Comparison of ENCODE assay signal across 14 mouse cellular contexts in the genomic region with DNA sequence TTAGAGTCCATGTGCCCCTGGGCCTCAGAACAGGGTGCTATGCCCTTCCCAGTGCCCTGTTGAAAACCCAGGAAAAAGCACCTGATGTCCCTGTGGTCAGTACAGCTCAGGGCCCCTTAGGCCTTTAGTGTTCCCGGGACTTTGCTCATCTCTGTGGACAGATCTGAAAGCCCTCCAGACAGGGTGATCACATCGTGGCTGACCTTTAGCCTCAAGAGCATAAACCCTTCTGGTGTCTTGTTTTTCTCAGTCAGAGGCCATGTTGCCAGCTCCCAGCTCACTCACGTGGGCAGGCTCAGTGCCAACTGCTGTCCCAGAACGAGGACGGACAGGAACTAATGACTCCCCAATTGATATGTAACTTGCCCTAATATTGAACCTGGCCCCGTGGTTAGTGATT.
DNase-seq lines count a peak whose midpoint lies in the region; ATAC-seq and TF ChIP-seq lines count a peak whose summit lies in the region.
"Had no signal": no experiment of that assay in that cellular context is flagged by ENCODE, and none has a peak within 500 bp of the region (broad histone marks: within the 10 kb centered on the region; RNA-seq: fewer than 3 reads in every experiment).

No protein-coding gene starts in this region.

- ATAC-seq in liver, embryonic 16.5 days (ENCODE audit: low read depth): peak; percentile 54
- ATAC-seq in liver, embryonic 11.5 days (replicated peaks; ENCODE audit: low FRiP score): no peak
- ATAC-seq in liver, postnatal 0 days: peak; percentile 93
- ATAC-seq: activated CD4-positive, CD25-positive, alpha-beta regulatory T cell, adult 4 months had no signal

- H3K36me3 ChIP-seq in liver, embryonic 16.5 days (ENCODE audit: control insufficient read depth, insufficient read depth): no peaks in the 10 kb centered on the region
- no peaks in the 10 kb centered on the region for H3K36me3 ChIP-seq in liver, embryonic 11.5 days (ENCODE audit: control insufficient read depth, insufficient read depth, low read length)
- H3K36me3 ChIP-seq in liver, postnatal 0 days (replicated peaks; ENCODE audit: insufficient read depth, low read length): no peaks in the 10 kb centered on the region
- H3K36me3 ChIP-seq: forebrain, embryonic 12.5 days; heart, embryonic 12.5 days; limb, embryonic 10.5 days had no signal

- peak; percentile 65 for TF ChIP-seq EP300 in liver, postnatal 0 days (IDR thresholded peaks at IDR 0.05; ENCODE audit: low read depth)

- H3K4me2 ChIP-seq in liver, embryonic 16.5 days (ENCODE audit: low read depth, low read length): no peak overlapping the region
- H3K4me2 ChIP-seq in liver, embryonic 11.5 days: no peak overlapping the region
- H3K4me2 ChIP-seq in liver, postnatal 0 days (ENCODE audit: low read depth, low read length): no peak overlapping the region
- H3K4me2 ChIP-seq: forebrain, embryonic 12.5 days; heart, embryonic 12.5 days; lung, embryonic 14.5 days had no signal

- WGBS in liver, embryonic 16.5 days (ENCODE audit: insufficient replicate concordance): 47% methylated on average over 6 of the region's 6 CpGs
- 66% methylated on average over 6 of the region's 6 CpGs for WGBS in liver, embryonic 11.5 days
- WGBS in liver, postnatal 0 days (ENCODE audit: insufficient replicate concordance): 60% methylated on average over 6 of the region's 6 CpGs

- H3K9me3 ChIP-seq in liver, embryonic 16.5 days (replicated peaks; ENCODE audit: control insufficient read depth, low read length): no peaks in the 10 kb centered on the region
- no peaks in the 10 kb centered on the region for H3K9me3 ChIP-seq in liver, embryonic 11.5 days (ENCODE audit: control insufficient read depth, low read length)
- no peaks in the 10 kb centered on the region for H3K9me3 ChIP-seq in liver, postnatal 0 days (ENCODE audit: low read length)
- H3K9me3 ChIP-seq: forebrain, embryonic 12.5 days; heart, embryonic 12.5 days; limb, embryonic 10.5 days had no signal

- H3K4me3 ChIP-seq in liver, embryonic 16.5 days (ENCODE audit: low read depth, low read length): no peak overlapping the region
- no peak overlapping the region for H3K4me3 ChIP-seq in liver, embryonic 11.5 days (ENCODE audit: low read depth, low read length)
- no peak overlapping the region for H3K4me3 ChIP-seq in liver, postnatal 0 days (ENCODE audit: low read depth, low read length)
- H3K4me3 ChIP-seq: forebrain, embryonic 12.5 days; heart, embryonic 12.5 days; limb, embryonic 10.5 days had no signal

- no peaks in the 10 kb centered on the region for H3K4me1 ChIP-seq in liver, embryonic 16.5 days (ENCODE audit: control insufficient read depth, low read depth, low read length)
- H3K4me1 ChIP-seq in liver, embryonic 11.5 days (replicated peaks; ENCODE audit: control insufficient read depth, insufficient read depth, low read length): no peaks in the 10 kb centered on the region
- no peaks in the 10 kb centered on the region for H3K4me1 ChIP-seq in liver, postnatal 0 days (ENCODE audit: insufficient read depth)
- H3K4me1 ChIP-seq: forebrain, embryonic 12.5 days; heart, embryonic 12.5 days; limb, embryonic 10.5 days had no signal

- no peaks in the 10 kb centered on the region for H3K27me3 ChIP-seq in liver, embryonic 16.5 days (ENCODE audit: control insufficient read depth, insufficient read depth, low read depth, low read length)
- no peaks in the 10 kb centered on the region for H3K27me3 ChIP-seq in liver, embryonic 11.5 days (replicated peaks; ENCODE audit: control insufficient read depth, insufficient read depth, low read length)
- no peaks in the 10 kb centered on the region for H3K27me3 ChIP-seq in liver, postnatal 0 days (ENCODE audit: insufficient read depth, low read length)
- H3K27me3 ChIP-seq: forebrain, embryonic 12.5 days had no signal

- no peak for TF ChIP-seq CTCF in liver, postnatal 0 days (IDR thresholded peaks at IDR 0.05; ENCODE audit: low read depth)

- no peak overlapping the region for H3K9ac ChIP-seq in liver, embryonic 16.5 days (ENCODE audit: low read depth, low read length)
- no peak overlapping the region for H3K9ac ChIP-seq in liver, embryonic 11.5 days (ENCODE audit: low read depth, low read length)
- H3K9ac ChIP-seq in liver, postnatal 0 days (replicated peaks): no peak overlapping the region
- H3K9ac ChIP-seq: forebrain, embryonic 12.5 days; heart, embryonic 12.5 days; lung, embryonic 14.5 days had no signal

- DNase-seq in liver, embryonic 11.5 days (ENCODE audit: low spot score): no peak
- DNase-seq in adrenal gland, postnatal 14 days: peak; percentile 60
- peak; percentile 95 to 96 for DNase-seq in kidney, adult 8-10 months
- peak; percentile 79 for DNase-seq in liver, postnatal 0 days
- DNase-seq in left cerebral cortex, postnatal 4 days: no peak
- DNase-seq in natural killer cell, adult 2 months (ENCODE audit: low spot score in 2 of 2): no peak
- DNase-seq: heart, postnatal 4 days; lung, embryonic 14.5 days; thymus, postnatal 14 days had no signal

- intact Hi-C loops in left cerebral cortex, postnatal 4 days (cut with DNase I): no loop called here

- no peak overlapping the region for H3K27ac ChIP-seq in liver, embryonic 16.5 days (ENCODE audit: low read length)
- no peak overlapping the region for H3K27ac ChIP-seq in liver, embryonic 11.5 days (ENCODE audit: low read depth, low read length)
- peak overlapping the region; percentile 48; the same call in 1 of the 2 replicates for H3K27ac ChIP-seq in liver, postnatal 0 days (ENCODE audit: low read depth)
- H3K27ac ChIP-seq: forebrain, embryonic 12.5 days; limb, embryonic 10.5 days had no signal

Comparison
In these comparisons a context has a peak if more than half of its experiments do, and no peak if none do; other contexts are left out.
1. DNase-seq: peak in adrenal gland, postnatal 14 days (single experiment), kidney, adult 8-10 months (2 of 2) and liver, postnatal 0 days (single experiment); none in liver, embryonic 11.5 days (single experiment), left cerebral cortex, postnatal 4 days (single experiment) and natural killer cell, adult 2 months (0 of 2).